Mouse (Mus musculus) left cerebral cortex, postnatal 36 days (tissue): ENCODE results near the gene Olfr378. TPM values are rescaled to one million over a fixed set of nuclear protein-coding genes. Genes with fewer than 3 reads are reported as not detected.

Source experiments
- DNase-seq, 2 experiments: peaks; one replicate each; pipeline ENCODE4 v3.0.0; 2021 to 2022; ENCODE audit warnings: low spot score in 2 of 2, mixed read lengths in 1 of 2
- intact Hi-C: fragments of 180-260 bp; cut with DNase I; formaldehyde crosslinking; loops from one replicate; pipeline ENCODE4 v1.15.1; 2025
- total RNA-seq, 2 experiments: library from RNA; stranded (reverse); gene quantifications; 2 replicates each; pipeline ENCODE4 v1.2.3; 2021

Gene Olfr378
- total RNA-seq: not detected

- no peak for DNase-seq
- intact Hi-C loops: no loop called here
These were observed at the start of gene Olfr378 for GRCm38 (mm10) chr11:73428377-73428776. Olfr378 (minus strand) TSS chr11:73428477.

- no peak for DNase-seq
- intact Hi-C loops: no loop called here
These were observed 29.1 kb upstream of the Olfr378 start, which contains the start of gene Olfr380 for GRCm38 (mm10) chr11:73457408-73457807. Olfr380 (minus strand) TSS chr11:73457508.

- no peak for DNase-seq
- intact Hi-C loops: no loop called here
These were observed 28.8 kb downstream of the Olfr378 start, which contains the start of gene Olfr1 for GRCm38 (mm10) chr11:73399514-73399913. Olfr1 (minus strand) TSS chr11:73399614.

- intact Hi-C loops: no loop called here
- no peak for DNase-seq
These were observed 32.9 kb downstream of the Olfr378 start for GRCm38 (mm10) chr11:73395374-73395773.

Other genes with a start within 250 kb of the Olfr378 start
- gene Ctns, start 229.4 kb downstream of the Olfr378 start, total RNA-seq: 10 to 100 TPM; 15.4 to 24.9 TPM
- 1 to 10 TPM; 3.1 TPM for gene Shpk, start 229.0 kb downstream of the Olfr378 start, total RNA-seq
- gene Trpv1, start 194.2 kb downstream of the Olfr378 start, total RNA-seq: not detected
- gene Trpv3, start 161.1 kb downstream of the Olfr378 start, total RNA-seq: under 1 TPM; 0.35 to 0.39 TPM
- gene Aspa, start 98.9 kb downstream of the Olfr378 start, total RNA-seq: 10 to 100 TPM; 12.0 to 17.3 TPM
- gene Gm49340, start 98.7 kb downstream of the Olfr378 start, total RNA-seq: not detected
- gene Spata22, start 98.7 kb downstream of the Olfr378 start, total RNA-seq: not detected
- gene Olfr20, start 77.7 kb downstream of the Olfr378 start, total RNA-seq: not detected
- gene Olfr376, start 57.2 kb downstream of the Olfr378 start, total RNA-seq: not detected
- not detected for gene Olfr1, start 28.9 kb downstream of the Olfr378 start, total RNA-seq
- gene Olfr380, start 29.0 kb upstream of the Olfr378 start, total RNA-seq: not detected
- not detected for gene Olfr381, start 63.1 kb upstream of the Olfr378 start, total RNA-seq
- gene Olfr382, start 88.7 kb upstream of the Olfr378 start, total RNA-seq: not detected
- not detected for gene Olfr385, start 164.5 kb upstream of the Olfr378 start, total RNA-seq
- gene Olfr384, start 170.1 kb upstream of the Olfr378 start, total RNA-seq: not detected